Mouse (Mus musculus): Measurements from ENCODE around the gene Dusp5. TPM values are rescaled to one million over a fixed set of nuclear protein-coding genes. Genes with fewer than 3 reads are reported as not detected.
"Not testable (repeated sequence)": the region's sequence is repeated elsewhere in the genome, so short reads cannot be mapped to it uniquely, and the experiment has no call there.

Dusp5 gene
- 1 to 10 TPM; 5.4 to 5.5 TPM for total RNA-seq (2021)

DNA sequence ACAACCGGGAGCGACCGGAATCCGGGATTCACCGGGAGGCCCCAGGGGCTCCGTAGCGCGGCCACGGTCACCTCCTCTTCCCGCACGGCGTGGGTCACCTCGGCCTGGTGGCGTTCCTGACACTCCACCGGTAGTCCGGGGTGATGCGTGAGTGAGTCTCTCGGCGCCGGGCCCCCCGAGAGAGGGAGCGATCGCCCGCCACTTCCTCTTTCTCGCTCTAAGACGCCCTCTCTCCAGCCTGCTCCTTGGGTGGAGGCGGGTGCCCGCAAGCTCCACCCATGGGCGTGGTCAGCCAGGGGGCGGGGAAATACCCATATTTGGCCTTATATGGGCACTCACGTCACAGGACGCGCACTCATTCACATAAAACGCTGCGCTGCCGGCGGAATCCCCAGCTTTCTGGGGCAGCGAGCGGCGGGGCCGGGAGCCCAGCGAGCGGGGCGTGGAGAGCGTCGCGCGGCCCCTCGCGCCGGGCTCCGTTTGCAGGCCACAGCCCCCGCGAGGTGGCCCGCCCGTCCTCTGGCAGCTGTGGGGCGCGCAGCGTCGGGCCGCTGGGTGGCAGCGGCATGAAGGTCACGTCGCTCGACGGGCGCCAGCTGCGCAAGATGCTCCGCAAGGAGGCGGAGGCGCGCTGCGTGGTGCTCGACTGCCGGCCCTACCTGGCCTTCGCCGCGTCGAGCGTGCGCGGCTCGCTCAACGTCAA lies at the start of gene Dusp5:
Dusp5 (plus strand) TSS at position 358 of the 703 bp plus-strand sequence.
- peak; percentile 93 to 97 for DNase-seq (ENCODE audit: extremely low spot score in 1 of 2, low spot score in 2 of 2)
- intact Hi-C loops (cut with DNase I) = loop anchor here (5.0 kb wide), 1 partner anchor 112 kb away; no protein-coding TSS in a partner anchor

DNA sequence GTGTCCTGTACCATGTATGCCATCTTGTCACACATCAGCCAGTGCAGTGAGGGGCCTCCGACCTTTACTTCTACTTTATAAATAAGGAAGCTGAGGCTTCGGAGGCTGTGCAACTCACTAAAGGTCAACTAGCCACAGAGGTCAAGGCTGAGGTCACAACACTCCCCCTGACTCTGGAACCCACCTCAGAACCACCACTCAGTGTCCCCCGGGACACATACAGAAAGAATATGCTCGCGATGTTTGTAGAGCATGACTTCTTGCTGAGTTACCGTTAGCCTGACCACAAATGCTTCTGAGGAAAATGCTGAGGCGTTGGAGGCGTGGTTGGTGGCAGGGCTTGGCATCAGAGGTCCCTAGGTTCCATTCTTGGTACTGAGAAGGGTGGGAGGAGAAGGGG lies 49.3 kb upstream of the Dusp5 start:
- intact Hi-C loops (cut with DNase I) = no loop called here
- DNase-seq (ENCODE audit: extremely low spot score in 1 of 2, low spot score in 2 of 2) = no peak

DNA sequence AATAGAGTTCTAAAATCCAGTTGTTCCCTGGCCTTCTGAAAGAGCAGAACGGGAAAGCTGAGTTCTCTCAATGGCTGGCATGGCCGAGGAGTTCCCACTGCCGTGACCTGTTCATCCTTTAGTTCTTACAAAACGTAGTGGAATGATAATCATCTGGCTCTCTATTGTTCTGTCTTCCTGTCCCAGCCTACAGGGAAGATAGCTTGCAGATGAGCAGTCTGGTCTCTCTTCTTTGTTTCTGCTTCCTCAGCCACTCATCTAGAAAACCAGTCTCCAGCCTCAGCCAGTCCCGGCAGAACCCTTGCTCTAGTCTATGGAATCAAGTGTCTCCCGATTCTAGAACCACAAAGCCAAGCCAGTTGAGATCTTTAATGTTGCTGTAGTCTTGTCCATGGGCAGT lies 46.8 kb upstream of the Dusp5 start:
- intact Hi-C loops (cut with DNase I) = no loop called here
- no peak for DNase-seq (ENCODE audit: extremely low spot score in 1 of 2, low spot score in 2 of 2)

DNA sequence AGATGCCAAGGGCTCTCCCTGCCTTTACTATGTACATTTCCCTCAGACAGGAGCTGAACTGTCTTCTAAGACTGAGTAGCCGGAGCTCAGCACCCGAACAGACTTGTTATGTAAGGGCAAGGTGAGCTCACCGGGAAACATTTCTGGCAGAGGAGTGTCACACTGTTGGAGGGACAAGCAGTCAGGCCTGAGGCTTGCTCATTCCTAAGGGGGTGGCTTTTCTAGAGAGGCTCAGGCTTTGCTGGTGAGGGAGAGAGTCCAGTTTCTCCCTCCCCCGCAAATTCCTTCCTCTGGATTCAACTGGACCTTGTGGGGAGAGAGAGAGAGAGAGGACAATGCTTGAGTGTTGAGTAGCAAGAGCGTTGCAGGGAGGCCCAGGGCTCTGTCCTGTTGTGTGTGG lies 46.4 kb upstream of the Dusp5 start:
- intact Hi-C loops (cut with DNase I) = no loop called here

DNA sequence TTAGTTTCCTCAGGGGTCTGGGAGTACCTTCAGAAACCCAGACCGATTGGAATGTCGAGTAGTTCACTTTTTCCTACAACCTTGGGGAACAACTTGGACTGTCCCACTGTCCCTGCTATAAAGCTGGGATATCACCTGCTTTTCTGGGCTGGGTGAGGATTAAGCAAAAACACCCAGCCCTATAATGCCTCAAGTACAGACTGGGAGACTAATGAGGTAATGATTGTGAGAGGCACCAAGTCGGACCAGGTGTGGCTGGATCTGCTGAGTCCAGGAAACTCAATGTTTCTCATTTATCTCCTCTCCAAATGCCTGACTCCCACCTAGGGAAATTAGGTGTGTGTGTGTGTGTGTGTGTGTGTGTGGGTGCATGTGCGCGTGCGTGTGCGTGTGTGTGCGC lies 44.9 kb upstream of the Dusp5 start:
- no peak for DNase-seq (ENCODE audit: extremely low spot score in 1 of 2, low spot score in 2 of 2)
- intact Hi-C loops (cut with DNase I) = no loop called here

More for the DNA sequence above, 46.4 kb upstream of the Dusp5 start:
- no peak for DNase-seq (ENCODE audit: extremely low spot score in 1 of 2, low spot score in 2 of 2)

DNA sequence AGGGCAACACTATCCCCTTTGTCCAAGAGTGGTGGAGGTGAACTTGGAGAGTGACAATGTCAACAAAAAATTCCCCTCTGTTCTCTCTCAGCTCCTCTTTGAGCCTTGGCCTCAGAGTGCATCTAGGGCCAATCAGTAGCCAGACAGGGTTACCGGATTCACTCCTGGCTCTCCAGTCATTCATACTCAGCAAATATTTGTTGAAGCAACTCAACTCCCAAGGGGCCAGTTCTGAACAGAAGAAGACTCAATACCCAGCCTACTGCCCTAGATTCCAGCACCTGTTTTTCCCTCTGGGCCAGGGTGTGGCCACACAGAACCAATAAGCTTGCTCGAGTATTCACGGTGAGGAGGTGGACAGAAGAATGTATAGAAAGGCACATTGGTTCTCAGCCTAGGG lies 44.0 kb upstream of the Dusp5 start:
- DNase-seq (ENCODE audit: extremely low spot score in 1 of 2, low spot score in 2 of 2) = no peak
- intact Hi-C loops (cut with DNase I) = no loop called here

DNA sequence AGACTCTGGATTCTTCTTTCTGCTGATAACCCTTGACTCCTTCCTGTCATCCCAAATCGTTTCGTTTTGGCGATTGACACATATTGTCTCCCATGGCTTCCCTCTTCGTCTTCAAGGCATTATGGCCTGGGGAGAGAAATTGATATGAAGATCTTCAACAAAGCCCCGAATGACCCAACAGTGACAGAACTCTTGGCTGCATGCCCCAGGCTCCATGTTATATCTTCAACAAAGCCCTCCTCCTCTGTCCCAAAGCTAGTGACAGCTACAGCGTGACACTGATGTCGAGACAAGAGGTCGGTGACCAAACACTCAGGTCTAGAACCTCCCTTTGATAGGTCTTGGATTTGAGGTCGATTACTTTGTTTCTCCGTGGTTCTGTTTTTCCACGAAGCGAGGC lies 39.7 kb upstream of the Dusp5 start:
- DNase-seq (ENCODE audit: extremely low spot score in 1 of 2, low spot score in 2 of 2) = no peak
- intact Hi-C loops (cut with DNase I) = no loop called here

DNA sequence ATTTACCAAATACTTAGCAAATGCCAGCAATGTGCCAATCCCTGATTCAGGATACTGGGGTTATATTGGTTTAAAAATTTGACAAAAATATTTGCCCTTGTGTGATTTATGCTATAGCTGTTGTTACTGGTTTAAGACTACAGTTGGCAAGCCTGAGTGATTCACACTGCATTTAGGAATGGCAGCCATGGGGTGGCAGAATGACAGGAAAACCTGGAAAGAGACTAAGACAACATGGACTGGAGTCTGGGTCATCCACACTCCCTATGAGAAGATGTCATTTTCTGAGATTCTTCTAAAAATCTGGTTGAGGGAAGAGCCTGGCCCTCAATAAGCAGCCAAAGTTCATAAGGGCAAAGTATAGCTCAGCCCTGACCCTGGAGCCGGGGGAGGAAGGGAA lies 39.0 kb upstream of the Dusp5 start:
- no peak for DNase-seq (ENCODE audit: extremely low spot score in 1 of 2, low spot score in 2 of 2)

DNA sequence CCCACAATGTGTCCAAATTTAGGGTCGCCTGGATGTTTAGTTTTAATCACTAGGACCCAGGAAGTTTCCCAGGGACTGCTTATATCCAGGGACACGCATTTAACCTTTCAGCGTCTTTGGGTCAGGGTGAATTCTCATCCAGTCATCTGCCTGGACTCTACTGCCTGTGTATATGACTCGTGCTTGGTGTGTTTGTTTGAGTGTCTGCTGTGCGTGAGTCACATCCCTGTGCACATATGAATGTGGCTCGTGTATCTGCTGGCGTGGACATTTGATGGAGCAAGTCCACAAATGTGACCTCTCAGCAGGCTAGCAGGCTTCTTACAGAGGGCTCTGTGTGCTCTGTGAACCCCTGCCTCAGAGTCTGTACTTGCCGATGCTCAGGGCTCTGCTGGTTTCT lies 38.0 kb upstream of the Dusp5 start:
- intact Hi-C loops (cut with DNase I) = no loop called here
- DNase-seq (ENCODE audit: extremely low spot score in 1 of 2, low spot score in 2 of 2) = no peak

More for the DNA sequence above, 39.0 kb upstream of the Dusp5 start:
- intact Hi-C loops (cut with DNase I) = no loop called here

DNA sequence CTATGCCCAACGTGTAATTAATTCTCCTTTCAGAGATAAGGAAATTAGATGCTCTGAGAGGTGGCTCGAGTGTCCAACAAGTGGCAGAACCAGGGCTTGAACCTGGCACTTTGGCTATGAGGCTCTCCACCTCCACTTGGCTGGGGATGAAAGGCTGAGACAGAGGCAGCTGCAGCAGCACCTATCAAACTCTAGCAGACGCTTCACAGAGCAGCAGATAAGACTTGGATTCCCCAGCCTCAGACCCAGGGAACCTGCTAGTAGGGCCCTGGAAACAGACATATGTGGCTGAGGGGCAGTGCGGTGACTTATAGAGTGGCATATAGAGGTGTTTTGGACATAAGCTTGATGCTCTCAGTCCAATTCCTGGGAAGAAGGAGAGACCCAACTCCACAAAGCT lies 36.4 kb upstream of the Dusp5 start:
- intact Hi-C loops (cut with DNase I) = no loop called here

DNA sequence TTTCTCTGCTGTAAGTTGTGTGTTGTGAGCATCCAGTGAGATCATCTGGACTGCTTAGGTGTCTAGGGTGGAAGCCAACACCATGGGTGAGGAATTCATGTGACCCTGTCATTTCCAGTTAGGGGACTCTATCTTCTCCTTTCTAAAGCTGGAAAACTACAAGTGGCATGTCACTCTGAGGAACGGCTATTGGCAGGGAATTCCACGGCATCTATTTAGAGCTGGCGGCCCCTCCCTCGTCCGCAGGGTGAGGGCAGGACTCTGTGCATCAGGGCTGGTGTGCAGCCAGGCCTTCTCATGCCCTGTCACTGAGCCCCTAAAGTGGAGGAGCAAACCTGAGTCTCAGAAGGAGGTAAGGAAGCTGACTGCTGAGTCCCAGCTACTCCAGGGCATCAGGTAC lies 35.0 kb upstream of the Dusp5 start:
- intact Hi-C loops (cut with DNase I) = no loop called here
- no peak for DNase-seq (ENCODE audit: extremely low spot score in 1 of 2, low spot score in 2 of 2)

More for the DNA sequence above, 36.4 kb upstream of the Dusp5 start:
- DNase-seq (ENCODE audit: extremely low spot score in 1 of 2, low spot score in 2 of 2) = no peak

DNA sequence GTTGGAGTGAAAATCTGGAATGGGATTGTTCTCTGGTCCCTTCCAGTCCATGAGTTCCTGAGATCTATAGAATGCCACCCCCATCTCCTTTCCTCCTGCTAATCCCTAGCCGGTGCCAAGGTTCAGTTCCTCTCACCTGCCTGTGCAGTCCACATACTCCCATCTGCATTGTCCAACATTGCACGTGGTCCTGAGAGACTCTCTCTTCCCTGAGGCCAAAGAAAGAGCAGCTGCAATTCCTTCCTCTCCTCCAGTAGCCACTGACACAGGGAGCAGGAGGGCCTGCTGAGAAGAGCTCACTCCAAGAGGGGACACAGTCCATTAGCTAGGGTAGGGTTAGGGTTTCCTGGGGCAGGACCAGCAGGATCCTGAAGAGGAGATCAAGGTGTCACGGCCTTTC lies 31.0 kb upstream of the Dusp5 start:
- intact Hi-C loops (cut with DNase I) = no loop called here
- no peak for DNase-seq (ENCODE audit: extremely low spot score in 1 of 2, low spot score in 2 of 2)

DNA sequence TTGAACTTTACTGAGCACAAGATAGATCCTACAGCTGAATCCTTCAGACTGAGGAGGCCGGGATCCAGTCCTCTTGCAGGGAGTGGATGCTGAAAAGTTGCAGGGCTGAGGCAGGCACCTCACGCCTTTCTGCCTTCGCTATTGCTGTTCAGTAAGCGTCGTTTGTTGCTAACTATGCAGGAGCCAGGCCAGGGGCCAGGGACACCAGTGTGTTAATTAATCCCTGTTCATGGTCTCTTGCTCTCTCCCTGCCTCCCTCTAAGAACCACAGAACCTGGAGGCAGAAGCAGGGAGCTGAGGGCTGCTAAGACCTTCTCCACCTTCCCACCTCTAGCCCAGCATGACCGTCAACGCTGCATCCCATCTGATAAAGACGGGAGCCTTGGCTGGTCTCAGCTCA lies 29.9 kb upstream of the Dusp5 start:
- no peak for DNase-seq (ENCODE audit: extremely low spot score in 1 of 2, low spot score in 2 of 2)
- intact Hi-C loops (cut with DNase I) = no loop called here

DNA sequence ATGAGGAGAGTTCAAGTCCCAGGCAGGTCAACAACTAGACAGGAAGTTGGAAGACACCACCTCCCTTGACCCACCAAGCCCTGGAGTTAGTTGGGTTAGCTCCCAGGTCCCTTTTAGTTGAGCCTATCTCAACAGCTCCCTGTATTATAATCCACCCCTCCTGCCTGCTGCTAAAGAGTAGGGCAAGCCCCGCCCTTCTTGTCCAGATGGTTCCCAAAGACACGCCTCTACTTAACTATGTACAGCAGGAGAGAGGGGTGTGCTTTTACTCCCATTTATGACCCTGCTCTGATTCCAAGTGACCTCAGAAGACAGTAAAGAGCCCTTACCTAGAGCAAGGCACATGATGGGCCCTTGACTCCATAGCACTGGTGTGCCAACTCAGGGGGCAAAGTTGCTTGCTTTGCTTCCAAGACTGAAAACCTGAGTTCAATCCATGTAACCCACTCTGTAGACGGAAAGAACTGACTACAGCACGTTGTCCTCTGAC lies 29.4 kb upstream of the Dusp5 start:
- intact Hi-C loops (cut with DNase I) = no loop called here
- no peak for DNase-seq (ENCODE audit: extremely low spot score in 1 of 2, low spot score in 2 of 2)

DNA sequence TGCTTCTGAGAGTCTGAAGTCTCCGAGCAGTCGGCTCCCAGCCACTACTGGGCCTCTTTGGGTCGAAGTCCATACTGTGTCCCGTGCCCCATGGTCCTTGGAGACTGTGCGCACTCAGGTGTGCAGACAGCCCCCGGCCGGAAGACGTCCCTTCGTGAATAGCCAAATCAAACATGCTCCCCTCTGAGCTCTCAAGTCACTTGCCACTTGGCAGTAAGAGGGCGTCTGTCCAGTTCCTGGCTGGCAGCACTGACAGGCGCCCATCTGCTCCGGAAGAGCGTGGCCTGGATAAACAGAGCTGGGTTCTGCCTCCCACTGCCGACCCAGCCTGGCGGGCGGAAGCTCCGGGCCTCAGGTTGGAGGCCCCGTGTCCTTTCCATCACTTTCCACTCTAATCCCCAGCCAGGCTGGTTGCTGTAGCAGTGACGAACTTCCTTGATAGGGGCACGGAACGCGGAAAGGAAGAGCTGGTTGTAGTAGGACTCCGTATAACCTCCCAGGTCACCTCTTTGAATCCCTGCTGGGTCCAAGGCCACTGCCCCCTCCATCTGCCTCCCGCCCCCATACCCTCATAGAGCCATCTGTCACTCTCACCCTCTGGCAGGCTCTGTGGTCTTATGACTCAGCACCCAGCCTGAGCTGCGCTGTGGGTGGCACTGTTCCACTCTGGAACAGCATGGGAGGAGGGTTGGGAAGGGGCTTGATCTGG lies 28.5 kb upstream of the Dusp5 start:
- intact Hi-C loops (cut with DNase I) = no loop called here
- DNase-seq (ENCODE audit: extremely low spot score in 1 of 2, low spot score in 2 of 2) = no peak

DNA sequence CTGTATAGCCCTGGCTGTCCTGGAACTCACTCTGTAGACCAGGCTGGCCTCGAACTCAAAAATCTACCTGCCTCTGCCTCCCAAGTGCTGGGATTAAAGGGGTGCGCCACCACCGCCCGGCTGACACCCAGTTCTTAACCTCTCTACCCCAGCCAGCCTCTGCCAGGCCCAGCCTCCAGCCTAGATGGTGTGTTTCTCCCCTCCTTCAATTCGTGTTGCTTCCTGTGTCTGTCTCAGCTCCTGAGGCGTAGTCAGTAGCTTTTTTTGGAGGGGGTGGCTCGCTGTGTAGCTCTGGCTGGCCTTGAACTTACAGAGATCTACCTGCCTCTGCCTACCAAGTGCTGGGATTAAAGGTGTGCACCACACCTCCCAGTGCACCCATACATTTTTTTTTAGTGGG lies 27.7 kb upstream of the Dusp5 start:
- DNase-seq (ENCODE audit: extremely low spot score in 1 of 2, low spot score in 2 of 2); intact Hi-C loops (cut with DNase I): not testable (repeated sequence)

DNA sequence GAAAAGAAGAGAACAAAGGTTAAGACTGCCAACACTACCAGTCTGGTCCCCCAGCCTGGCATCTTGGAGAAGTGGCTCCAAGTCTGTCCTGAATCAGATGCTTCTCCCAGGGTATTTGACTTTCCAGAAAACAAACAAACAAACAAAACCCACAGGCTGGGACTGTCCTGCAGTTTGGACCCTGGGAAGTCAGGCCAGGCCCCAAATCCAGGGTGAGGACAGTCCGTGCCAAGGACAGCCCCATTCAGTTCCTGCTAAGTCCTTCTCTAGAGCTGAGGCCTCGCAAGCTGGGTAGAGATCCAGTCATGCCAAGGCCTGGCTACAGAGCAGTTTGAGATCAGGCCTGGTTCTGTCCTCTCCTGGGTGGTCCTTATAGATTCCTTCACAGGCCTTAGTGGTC lies 27.1 kb upstream of the Dusp5 start:
- DNase-seq (ENCODE audit: extremely low spot score in 1 of 2, low spot score in 2 of 2) = no peak
- intact Hi-C loops (cut with DNase I) = no loop called here

DNA sequence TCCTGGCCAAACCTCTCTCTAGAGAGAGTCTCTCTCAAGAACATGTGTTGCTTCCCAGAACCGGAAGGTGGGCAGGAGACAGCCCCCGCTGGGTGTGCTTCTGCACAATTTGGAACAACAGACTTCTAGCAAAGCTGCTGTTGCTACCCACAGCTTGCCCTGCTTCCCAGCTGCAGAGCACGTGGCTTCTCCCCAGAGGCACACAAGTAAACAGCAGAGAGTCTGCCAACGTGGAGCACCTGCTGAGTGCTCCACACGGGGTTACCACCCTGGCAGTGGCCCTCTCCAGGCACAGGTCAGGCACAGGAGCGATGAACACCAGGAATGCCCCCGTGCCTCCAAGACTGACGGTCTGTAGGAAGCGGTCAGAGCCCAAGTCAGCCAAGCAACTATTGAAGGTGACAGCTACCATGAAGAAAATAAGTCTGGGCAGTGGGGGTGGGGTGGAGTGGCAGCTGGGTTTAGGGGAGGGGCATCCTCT lies 26.0 kb upstream of the Dusp5 start:
- DNase-seq (ENCODE audit: extremely low spot score in 1 of 2, low spot score in 2 of 2) = no peak
- intact Hi-C loops (cut with DNase I) = no loop called here

DNA sequence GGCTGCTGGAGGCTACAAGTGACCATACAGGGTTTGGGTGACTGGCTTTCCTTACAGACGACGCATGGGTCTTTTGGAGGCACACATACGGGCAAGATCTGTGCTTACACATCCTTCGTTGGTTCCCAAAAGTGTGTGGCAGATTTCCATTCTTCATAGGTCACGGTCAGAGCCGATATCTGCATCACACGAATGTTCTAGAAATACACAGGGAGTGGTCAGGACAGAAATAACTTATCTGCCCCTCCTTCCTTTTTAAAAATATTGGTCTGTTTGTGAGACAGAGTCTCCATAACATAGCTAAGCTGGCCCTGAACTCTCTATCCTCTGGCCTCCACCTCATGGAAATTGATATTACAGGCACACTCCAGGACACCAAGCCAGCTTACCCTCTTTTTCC lies 24.7 kb upstream of the Dusp5 start:
- intact Hi-C loops (cut with DNase I) = no loop called here
- DNase-seq (ENCODE audit: extremely low spot score in 1 of 2, low spot score in 2 of 2) = no peak

DNA sequence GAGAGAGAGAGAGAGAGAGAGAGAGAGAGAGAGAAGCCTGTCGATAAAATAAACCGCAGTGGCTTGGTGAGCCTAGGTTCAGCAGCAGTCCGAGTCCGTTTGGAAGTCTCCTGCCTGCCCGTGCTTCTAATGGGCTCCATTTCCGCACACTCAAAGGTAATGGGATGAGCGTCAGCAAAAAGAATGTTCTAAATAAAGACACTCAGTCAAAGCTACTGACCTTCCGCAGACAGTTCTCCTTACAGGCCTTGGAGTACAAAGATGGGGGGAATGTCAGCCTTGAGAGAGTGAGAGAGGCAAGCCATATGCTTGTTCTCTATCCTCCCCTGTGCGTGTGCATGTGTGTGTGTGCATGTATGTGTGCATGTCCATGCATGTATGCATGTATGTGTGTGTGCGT lies 23.2 kb upstream of the Dusp5 start:
- intact Hi-C loops (cut with DNase I) = no loop called here
- DNase-seq (ENCODE audit: extremely low spot score in 1 of 2, low spot score in 2 of 2) = no peak
